Mouse (Mus musculus) CH12.LX (cell line): ENCODE data around the gene Cers5. TPM values are rescaled to one million over a fixed set of nuclear protein-coding genes. Genes with fewer than 3 reads are reported as not detected.

Experiments
- DNase-seq: peaks from one replicate; pipeline ENCODE4 v3.0.0-alpha.2; 2013; ENCODE audit errors: extremely low read depth
- H3K27ac ChIP-seq: 2 replicates; pipeline ENCODE4 v1.5.1; 2012; ENCODE audit warnings: low read depth, mild to moderate bottlenecking, control low read depth, moderate library complexity; ENCODE audit not compliant: insufficient read depth
- H3K27me3 ChIP-seq: replicated peaks from 2 replicates; pipeline ENCODE3; 2012; ENCODE audit warnings: inconsistent platforms
- H3K36me3 ChIP-seq, 2 experiments: replicated peaks in 1 of 2; 2 replicates each; pipeline versions ENCODE3 to v1.6.1; 2012; ENCODE audit warnings: inconsistent platforms in 1 of 2, low read length in 1 of 2, mild to moderate bottlenecking in 1 of 2, mixed read lengths in 1 of 2, moderate library complexity in 1 of 2; ENCODE audit not compliant: control insufficient read depth in 1 of 2, insufficient read depth in 1 of 2
- H3K4me1 ChIP-seq, 2 experiments: 2 replicates each; pipeline ENCODE4 v1.6.1; 2012; ENCODE audit warnings: inconsistent platforms in 1 of 2, moderate library complexity in 1 of 2; ENCODE audit not compliant: insufficient read depth in 2 of 2, control insufficient read depth in 1 of 2
- H3K4me2 ChIP-seq: 2 replicates; pipeline ENCODE4 v1.6.1; 2012; ENCODE audit warnings: low read depth, mild to moderate bottlenecking, control low read depth; ENCODE audit not compliant: poor library complexity, insufficient read depth, severe bottlenecking
- H3K4me3 ChIP-seq, 3 experiments: fragments of 150-350 bp in 1 of 3; sonication (generic) in 1 of 3; replicated peaks in 1 of 3; 2 replicates each; pipeline versions ENCODE3 to v1.5.1; 2011 to 2012; ENCODE audit warnings: low read depth in 2 of 3, low read length in 2 of 3, mild to moderate bottlenecking in 2 of 3, moderate library complexity in 2 of 3, control low read depth in 1 of 3, improper control_type of control experiment in 1 of 3, inconsistent platforms in 1 of 3, mixed read lengths in 1 of 3; ENCODE audit not compliant: poor library complexity in 1 of 3
- H3K79me2 ChIP-seq: replicated peaks from 2 replicates; pipeline ENCODE4 v1.6.1; 2012; ENCODE audit warnings: mild to moderate bottlenecking, moderate library complexity; ENCODE audit not compliant: control insufficient read depth, poor library complexity, insufficient read depth, severe bottlenecking; ENCODE audit errors: extremely low read depth
- H3K9ac ChIP-seq: 2 replicates; pipeline ENCODE4 v1.6.1; 2012; ENCODE audit warnings: low read depth, mild to moderate bottlenecking, control low read depth, moderate library complexity; ENCODE audit not compliant: insufficient read depth
- H3K9me3 ChIP-seq: replicated peaks from 2 replicates; pipeline ENCODE3; 2012; ENCODE audit warnings: low read length, inconsistent platforms, mixed read lengths
- IRF4 ChIP-seq: IDR thresholded peaks from 2 replicates; pipeline ENCODE4 v1.6.1; 2014; ENCODE audit warnings: low read depth, mild to moderate bottlenecking, inconsistent platforms, low read length, improper control_type of control experiment
- MAFK ChIP-seq: IDR thresholded peaks from 2 replicates; pipeline ENCODE4 v1.6.1; 2011; ENCODE audit warnings: low read length, improper control_type of control experiment; ENCODE audit not compliant: insufficient replicate concordance
- MAX ChIP-seq: IDR thresholded peaks from 2 replicates; pipeline ENCODE4 v1.6.1; 2011; ENCODE audit warnings: low read length, improper control_type of control experiment
- SMC3 ChIP-seq: IDR thresholded peaks from 2 replicates; pipeline ENCODE4 v1.6.1; 2011; ENCODE audit warnings: low read depth, low read length, improper control_type of control experiment
- USF1 ChIP-seq: IDR thresholded peaks from 2 replicates; pipeline ENCODE4 v1.6.1; 2014; ENCODE audit warnings: low read depth, mild to moderate bottlenecking, inconsistent platforms, low read length, improper control_type of control experiment
- ZMIZ1 ChIP-seq: IDR thresholded peaks from 2 replicates; pipeline ENCODE4 v1.6.1; 2012; ENCODE audit warnings: low read depth, mild to moderate bottlenecking, inconsistent platforms, low read length, improper control_type of control experiment
- dilution Hi-C: fragments of 300-500 bp; cut with MboI; formaldehyde crosslinking; loops from 2 replicates; pipeline ENCODE4 v1.14.3; 2020; ENCODE audit warnings: low sequenced_read_pairs; ENCODE audit not compliant: extremely low pct_unique_long_range_greater_than_20kb, extremely low pct_ligation_motif_present
- in situ Hi-C: fragments of 300-500 bp; cut with MboI; formaldehyde crosslinking; loops from 3 replicates; pipeline ENCODE4 v1.14.3; 2019; ENCODE audit warnings: low sequenced_read_pairs, low pct_ligation_motif_present, low pct_unique_long_range_greater_than_20kb, mixed read lengths
- polyA plus RNA-seq: library from polyadenylated mRNA; unstranded; fragments of >175 nt; gene quantifications from 2 replicates; pipeline ENCODE4 v1.2.1, GENCODE M21; 2012; ENCODE audit warnings: low read depth; ENCODE audit not compliant: insufficient read length
- total RNA-seq, 2 experiments: library from RNA; depleted of rRNA; stranded (reverse); fragments of 300-350 nt in 1 of 2; fragments of >200 nt in 1 of 2; gene quantifications; 2 replicates each; pipeline ENCODE4 v1.2.3; 2012 to 2014

Cers5 gene
- total and polyA plus RNA-seq, 3 experiments, result 45.0 to 149 (median 94.3) TPM

- H3K36me3 ChIP-seq, result peaks cover 31 to 71% of the 10 kb centered on the region in 2 experiments
- no peaks in the 10 kb centered on the region for H3K79me2 ChIP-seq
- H3K27me3 ChIP-seq, result no peaks in the 10 kb centered on the region
- H3K4me1 ChIP-seq, result peaks cover 0 to 8% of the 10 kb centered on the region in 2 experiments; a peak in 2 of 4 replicates
- no peaks in the 10 kb centered on the region for H3K9me3 ChIP-seq
- no peak for TF ChIP-seq ZMIZ1
- TF ChIP-seq SMC3, result no peak
- no peak for DNase-seq
- H3K4me3 ChIP-seq, result no peak overlapping the region
- in situ Hi-C loops (no loop called here), dilution Hi-C loops (no loop called here)
- no peak overlapping the region for H3K9ac ChIP-seq
- H3K4me2 ChIP-seq, result no peak overlapping the region
- H3K27ac ChIP-seq, result no peak overlapping the region
Measured at GRCm38 (mm10) chr15:99790464-99790863, 17.8 kb upstream of the Cers5 start.

- H3K36me3 ChIP-seq, result peaks cover 24 to 64% of the 10 kb centered on the region in 2 experiments
- H3K79me2 ChIP-seq, result no peaks in the 10 kb centered on the region
- H3K27me3 ChIP-seq, result no peaks in the 10 kb centered on the region
- peaks cover 0 to 8% of the 10 kb centered on the region in 2 experiments; a peak in 2 of 4 replicates for H3K4me1 ChIP-seq
- no peak for DNase-seq
- dilution Hi-C loops (no loop called here), in situ Hi-C loops (no loop called here)
- H3K27ac ChIP-seq, result no peak overlapping the region
- H3K9me3 ChIP-seq, result no peaks in the 10 kb centered on the region
- H3K4me3 ChIP-seq, result no peak overlapping the region
- H3K9ac ChIP-seq, result no peak overlapping the region
- no peak for TF ChIP-seq USF1
- no peak for TF ChIP-seq MAFK
- no peak for TF ChIP-seq MAX
- no peak overlapping the region for H3K4me2 ChIP-seq
Measured at GRCm38 (mm10) chr15:99787625-99788120, 15.0 kb upstream of the Cers5 start.

- Histone ChIP-seq H3K79me2 (no peaks in the 10 kb centered on the region), H3K4me3 (no peak overlapping the region), H3K27me3 (no peaks in the 10 kb centered on the region), H3K9ac (no peak overlapping the region), H3K4me1 (peaks cover 0 to 17% of the 10 kb centered on the region in 2 experiments; a peak in 2 of 4 replicates), H3K36me3 (peaks cover 27 to 43% of the 10 kb centered on the region in 2 experiments), H3K4me2 (no peak overlapping the region), H3K27ac (no peak overlapping the region), H3K9me3 (no peaks in the 10 kb centered on the region)
- in situ Hi-C loops, result no loop called here
- no peak for DNase-seq
- dilution Hi-C loops, result no loop called here
- no peak for TF ChIP-seq IRF4
Measured at GRCm38 (mm10) chr15:99778677-99779335, 6.1 kb upstream of the Cers5 start.
